Mouse (Mus musculus) cerebral cortex, adult 2 months (tissue): Measurements from ENCODE around the gene Elk3.

Experiments used
- WGBS: fragments of 180-500 bp; shearing (Covaris S2); methylation state at CpG from one replicate; pipeline ENCODE4 v1.1.7; 2018; 5-methylcytosine and 5-hydroxymethylcytosine counted together

The Elk3 gene

DNA sequence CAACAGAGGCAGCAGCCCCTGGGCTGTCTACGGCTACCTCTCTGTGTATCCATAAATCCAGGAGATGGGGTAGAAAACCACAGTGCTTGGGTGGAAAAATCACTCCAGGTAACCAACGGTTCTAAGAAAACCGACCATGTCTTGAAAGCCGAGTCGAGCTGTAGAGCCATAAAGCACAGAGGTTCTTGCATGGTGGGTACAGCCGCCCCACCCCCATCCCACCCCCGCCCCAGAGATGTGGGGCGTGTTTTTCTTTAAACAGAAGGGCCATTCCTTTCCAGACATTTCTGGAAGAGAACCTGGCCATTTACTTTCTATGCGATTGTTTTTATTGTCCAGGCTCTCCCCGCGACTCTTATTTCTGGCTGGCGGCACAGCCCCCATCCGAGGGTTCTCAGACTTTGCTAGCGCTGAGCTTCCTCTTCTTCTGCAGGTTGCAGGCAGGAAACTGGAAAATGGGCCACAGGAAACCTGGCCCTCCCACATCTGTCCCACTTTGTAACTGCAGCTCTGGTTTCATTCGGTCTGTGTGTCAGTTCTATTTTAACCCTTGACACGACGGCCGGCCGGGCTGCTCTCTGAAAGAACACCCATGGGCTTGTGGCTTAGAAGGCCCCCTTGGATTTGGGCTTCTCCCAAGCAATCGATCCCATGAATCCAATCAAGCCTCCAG lies 16.3 kb downstream of the Elk3 start:
- WGBS: 50% methylated on average over 20 of the region's 20 CpGs

DNA sequence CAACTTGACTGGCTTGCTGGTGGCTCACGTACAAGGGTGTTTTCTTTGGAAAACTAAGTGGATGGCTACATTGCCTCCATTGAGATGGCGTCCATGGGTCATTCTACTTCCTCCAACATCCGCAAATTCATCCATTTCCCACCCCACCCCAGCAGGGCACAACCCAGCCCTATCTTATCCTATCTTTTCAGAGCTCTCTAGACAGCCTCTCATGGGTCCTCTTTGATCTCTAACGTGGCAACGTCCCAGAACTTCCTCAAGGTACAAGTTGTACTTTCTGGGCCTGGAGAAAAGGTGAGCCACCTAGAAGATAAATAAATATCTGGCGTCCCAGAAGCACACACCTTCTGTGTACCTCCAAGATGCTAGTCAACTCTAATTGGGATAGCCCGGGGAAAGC lies 17.3 kb downstream of the Elk3 start:
- WGBS: 79% methylated on average over 7 of the region's 7 CpGs

DNA sequence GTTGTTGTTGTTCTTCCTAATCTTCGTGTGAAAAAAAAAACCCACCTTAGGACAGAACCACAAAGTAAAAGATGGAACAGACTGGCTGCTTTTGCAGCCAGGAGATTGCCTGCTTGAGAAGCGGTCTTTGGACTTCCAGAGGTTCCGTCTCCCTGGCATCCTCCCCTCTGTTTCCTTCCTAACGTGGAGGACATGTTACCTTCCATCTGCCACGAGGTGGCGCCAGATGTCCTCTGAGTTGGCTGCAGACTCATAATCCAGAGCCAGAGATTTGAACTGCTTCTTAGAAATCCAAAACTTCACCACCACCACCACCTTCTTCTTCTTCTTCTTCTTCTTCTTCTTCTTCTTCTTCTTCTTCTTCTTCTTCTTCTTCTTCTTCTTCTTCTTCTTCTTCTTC lies 19.1 kb downstream of the Elk3 start:
- whole genome bisulfite sequencing: 5% methylated on average over 6 of the region's 6 CpGs

DNA sequence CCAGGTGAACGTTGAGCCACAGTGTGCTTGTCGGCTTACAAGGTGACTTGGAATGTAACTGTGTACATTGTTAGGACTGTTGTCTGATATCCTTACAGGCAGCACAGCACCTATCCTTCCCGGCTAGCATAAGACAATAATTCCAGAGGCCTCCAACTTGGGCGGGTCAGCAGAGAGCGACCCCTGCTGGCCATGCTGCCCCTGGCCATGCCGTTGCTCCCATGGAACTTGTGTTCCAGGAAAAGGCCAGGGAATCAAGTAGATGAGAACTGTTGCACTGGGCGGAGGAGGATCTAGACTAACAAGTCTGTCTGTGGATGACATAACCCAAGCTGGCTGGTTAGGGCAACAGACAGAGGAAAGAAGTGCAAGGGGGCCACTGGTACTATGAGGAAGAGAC lies 19.6 kb downstream of the Elk3 start:
- WGBS: 30% methylated on average over 7 of the region's 7 CpGs

DNA sequence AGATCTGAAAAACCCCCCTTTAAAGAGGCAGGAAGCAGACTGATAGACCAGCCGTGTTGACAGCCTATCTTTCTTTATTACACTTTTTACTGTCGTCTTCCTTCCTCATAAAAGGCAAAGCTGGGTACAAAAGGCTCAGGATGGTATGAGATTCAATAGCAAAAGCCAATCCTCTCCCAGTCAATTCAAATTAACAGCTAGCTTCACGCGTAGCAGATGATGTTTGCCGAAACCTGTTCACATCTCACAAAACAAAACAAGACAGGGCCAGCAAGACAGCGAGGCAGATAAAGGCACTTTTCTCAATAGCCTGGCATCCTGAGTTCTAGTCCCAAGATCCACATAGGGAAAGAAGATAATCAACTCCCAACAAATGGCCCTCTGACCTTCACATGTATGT lies 21.5 kb downstream of the Elk3 start:
- WGBS: 77% methylated on average over 6 of the region's 6 CpGs

DNA sequence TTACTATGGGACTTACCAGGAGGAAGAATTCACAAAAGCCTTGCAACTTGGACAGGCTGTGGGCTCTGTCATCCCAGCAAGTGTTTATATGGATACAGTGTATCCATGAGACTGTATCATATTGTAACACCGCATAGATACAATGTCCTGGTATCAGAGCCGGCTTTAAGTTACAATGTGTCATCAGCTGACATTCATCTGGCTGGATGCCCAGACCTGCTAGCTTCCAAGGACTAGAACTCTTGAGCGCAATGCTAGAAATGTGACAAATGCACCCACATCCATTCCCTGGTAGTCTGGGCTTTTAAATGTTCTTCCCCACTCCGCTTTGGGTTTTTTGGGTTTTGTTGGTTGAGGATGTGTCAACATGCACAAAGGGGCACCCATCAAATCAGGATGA lies 22.6 kb downstream of the Elk3 start:
- WGBS: 33% methylated on average over 4 of the region's 4 CpGs

DNA sequence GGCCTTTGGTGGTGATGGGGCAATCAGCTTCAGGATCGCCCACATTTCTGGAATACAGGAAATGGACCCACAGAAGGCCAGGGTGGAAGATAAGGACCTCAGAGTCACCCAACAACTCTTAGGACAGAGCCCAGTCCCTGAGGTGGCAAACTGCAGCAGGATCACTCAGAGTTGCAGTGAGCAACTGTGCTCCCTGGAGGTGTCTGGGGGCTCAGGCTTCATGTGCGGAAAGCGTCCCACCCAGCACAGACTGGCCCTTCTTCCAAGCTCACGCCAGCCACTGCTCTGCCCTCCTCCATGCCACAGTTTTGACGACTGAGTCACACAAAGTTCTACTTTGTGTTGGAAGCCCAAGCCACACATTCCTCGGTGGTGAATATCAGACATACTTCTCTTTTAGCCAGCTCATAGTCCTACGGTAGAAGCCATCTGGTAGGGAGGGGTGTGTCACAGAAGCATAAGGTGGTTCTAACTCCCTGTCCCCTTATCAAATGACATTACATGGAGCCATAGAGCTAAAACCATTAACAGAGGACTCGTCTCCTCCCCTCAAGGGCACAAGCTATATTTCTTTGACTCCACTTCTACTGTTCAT lies 23.3 kb downstream of the Elk3 start:
- 80% methylated on average over 8 of the region's 8 CpGs for WGBS

DNA sequence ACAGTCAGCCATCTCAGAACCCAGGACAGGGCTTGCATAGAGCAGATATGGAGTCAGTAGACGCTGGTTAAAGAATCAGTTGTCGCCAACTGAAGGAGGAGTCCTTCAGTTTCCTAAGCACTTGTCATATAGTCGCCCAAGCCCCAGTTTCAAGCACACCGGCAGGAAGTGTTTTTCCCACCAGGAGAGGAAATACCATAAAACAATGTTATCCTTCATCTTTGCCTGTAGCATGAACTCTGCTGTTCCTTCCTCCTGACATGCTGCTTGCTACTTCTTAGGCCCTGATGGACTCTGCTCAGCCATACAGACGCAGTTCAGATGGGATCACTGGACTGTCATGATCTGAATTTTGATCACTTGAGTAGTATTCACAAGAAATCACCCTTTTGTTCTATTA lies 25.4 kb downstream of the Elk3 start:
- 86% methylated on average over 5 of the region's 5 CpGs for WGBS

DNA sequence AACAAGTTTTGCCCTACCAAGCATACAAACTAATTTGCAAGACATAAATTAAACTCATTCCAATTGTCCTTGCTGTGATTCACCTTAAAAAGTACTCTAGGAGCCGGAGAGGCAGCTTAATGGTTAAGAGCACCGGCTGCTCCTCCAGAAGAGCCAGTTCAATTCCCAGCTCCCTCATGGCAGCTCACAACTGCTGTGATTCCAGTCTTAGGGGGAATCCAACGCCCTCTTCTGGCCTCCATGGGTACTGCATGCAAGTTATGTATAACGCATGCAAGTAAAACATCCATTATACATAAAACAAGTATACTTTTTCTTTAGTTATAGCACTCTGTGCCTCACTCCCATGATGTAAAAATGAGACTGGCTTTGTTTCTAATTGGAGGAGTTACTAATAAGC lies 27.7 kb downstream of the Elk3 start:
- 76% methylated on average over 4 of the region's 4 CpGs for WGBS

DNA sequence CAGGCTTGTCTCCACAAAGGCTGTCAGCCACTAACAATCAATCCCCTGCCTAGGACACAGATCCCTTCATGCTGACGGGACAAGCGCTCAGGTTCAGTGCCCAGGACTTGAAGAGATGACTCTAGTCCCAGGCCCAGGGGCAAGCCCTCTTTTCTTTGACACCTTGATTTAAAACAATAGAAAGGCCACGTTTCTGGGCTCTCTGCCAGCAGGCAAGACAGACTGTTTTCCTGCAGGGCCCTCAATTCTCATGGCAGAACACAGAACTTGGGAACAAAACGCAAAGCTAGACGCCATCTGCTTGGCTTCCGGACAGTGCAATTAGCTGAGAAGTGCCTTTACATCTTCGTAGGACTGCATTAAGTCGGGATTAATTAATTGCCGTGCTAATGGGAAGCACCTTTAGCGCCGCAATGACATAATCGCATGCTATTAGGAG lies 28.4 kb downstream of the Elk3 start:
- 57% methylated on average over 12 of the region's 12 CpGs for WGBS

DNA sequence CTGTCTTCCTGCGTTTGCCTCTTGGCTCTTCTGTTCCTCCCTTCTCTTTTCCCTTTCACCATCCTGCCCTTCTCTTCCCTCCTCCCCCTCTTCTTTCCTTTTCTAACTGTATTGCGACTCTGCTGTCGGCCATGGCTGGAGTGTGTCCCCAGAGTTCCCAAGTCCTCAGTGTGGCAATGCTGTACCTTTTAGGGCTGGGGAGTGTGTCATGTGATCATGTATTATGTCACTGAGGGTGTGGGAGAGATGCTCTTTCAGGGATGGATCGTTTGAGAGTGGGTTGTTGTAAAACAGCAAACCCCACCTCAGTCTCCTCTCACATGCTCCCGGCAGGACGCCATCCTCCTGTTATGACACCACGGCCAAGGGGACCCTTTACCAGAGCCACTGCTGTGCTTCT lies 29.8 kb downstream of the Elk3 start:
- 25% methylated on average over 7 of the region's 7 CpGs for WGBS

DNA sequence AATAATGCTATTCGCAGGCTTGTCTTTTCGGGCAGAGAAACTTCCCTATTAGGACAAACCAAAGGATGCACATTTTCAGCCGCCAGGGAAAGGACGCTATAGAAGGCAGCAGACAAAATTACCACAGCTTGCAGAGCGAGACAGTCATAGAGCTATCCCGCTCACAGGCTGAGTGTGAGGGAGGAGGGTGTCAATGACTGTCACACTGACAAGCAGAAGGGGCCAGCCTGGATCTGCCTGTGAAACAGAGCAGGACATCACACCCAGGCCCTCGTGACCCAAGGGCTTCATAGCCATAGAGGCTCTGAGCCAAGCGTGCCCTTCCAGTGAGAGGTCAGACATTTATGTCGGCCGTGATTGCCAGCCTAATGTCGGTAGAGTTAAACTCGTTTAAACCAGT lies 30.3 kb downstream of the Elk3 start:
- WGBS: 33% methylated on average over 12 of the region's 12 CpGs

DNA sequence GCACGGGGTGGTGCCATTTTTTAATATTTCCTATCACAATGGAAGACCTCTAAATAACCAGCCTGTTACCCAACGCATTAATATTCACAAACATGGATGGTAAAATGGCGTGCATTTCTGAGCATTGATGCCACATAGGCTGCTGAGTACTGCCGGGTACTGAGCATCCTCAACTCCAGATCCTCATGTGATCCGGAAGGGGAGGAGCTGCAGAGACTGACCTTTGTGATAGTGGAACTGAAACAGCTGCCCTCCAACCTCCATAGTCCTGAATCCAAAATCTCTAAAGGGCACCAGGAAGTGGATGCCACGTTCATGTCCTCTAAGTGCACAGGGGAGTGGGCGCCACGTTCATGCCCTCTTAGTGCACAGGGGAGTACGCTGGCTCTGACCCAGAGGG lies 31.9 kb downstream of the Elk3 start:
- WGBS: 87% methylated on average over 9 of the region's 9 CpGs

DNA sequence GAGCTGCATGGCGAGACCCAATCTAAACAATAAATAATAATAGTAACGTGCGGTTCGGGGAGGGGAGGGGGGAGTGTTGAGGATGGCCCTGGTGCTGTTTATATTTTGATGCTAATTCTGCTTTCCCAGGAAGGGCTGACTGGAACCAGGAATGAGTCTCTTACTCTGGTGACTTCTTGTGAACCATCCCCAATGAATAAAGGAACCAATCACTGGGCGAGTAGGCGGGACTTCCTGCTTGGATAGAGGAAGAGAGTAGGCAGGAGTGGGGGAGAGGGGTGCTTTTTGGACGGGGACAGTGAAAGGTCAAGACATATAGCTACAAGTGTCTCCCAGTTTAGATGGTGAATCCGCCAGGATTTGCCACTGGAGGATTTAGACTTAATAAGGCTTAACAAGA lies 32.6 kb downstream of the Elk3 start:
- whole genome bisulfite sequencing: 78% methylated on average over 8 of the region's 8 CpGs

DNA sequence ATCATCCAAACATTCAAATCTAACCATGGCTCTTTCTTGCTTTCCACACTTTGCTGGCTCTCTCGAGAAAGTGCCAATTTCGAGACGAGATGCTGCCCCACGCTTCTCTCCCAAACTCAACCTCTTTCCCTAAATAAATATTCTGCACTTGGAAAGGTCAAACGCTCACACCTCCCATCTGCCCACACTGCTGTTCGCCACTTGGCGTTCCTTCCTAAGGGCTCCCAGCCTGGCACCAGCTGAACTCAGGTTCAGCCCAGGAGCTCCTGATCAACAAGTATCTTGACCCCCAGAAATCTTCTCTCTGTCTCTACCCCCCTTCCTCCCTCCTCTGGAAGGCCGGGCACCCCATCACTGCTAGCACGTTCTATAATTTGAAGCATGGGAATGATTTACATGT lies 34.1 kb downstream of the Elk3 start:
- WGBS: 22% methylated on average over 9 of the region's 9 CpGs

DNA sequence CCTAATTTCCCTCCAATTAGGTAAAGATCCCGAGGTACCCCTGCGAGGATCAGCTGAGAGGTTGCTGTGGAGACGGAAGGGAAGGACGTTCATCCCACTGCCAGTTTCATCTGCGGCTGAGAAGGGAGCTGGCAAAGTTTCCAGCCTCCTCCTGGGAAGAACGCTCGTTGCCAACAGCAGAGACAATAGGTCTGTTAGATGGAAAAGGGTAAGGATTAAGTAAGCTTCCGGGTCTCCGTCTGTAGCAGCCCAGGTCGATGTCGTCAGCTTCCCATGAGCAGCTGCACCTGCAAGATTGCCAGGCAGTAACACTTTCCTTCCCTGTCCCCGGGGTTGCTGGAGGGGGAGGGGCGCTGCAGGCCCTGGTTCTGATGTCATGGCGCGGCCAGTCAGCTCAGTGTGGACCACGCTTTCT lies 34.6 kb downstream of the Elk3 start:
- WGBS: 4% methylated on average over 16 of the region's 16 CpGs

DNA sequence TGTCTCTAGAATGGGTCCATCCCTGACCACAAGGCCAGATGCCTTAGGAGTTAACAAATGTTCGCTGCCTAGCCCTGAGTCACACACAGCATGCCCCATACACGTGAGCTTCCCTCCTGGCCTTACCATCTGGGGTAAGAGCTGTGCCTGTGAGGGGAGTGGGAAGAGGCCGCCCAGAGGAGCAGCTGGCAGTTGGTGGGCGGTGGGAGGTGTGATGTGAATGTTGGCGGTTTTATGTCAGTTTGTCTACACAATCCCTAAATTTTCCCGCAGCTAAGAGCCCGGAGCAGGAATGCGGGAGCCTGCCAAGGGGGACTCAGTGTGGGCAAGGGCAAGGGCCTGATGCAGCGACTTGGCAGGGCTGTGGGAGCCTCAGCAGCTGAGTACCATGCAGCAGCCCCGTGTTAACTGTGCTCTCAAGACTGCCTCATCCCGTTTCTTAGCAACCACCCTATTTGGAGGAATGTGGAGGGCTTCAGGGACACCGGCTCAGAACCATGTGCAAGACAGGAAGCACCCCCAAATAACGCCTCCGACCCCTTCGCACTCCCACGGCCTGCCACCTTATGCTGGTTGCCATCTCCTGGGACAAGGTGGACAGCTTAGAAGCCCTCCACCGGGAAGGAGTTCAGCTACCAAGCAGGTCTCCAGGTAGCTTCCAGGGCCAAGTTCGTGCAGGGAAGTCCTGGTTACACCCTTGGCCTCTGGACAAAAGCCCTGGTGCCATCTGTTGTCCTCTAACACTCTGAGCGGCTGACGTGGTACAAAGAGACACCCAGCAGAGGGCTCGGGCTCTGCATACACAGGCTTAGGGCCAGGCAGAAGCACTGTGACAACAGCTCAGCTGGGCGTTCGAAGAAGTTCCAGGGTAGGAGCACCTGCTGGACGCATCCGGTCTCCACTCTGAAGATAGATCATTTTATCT lies 35.5 kb downstream of the Elk3 start:
- 15% methylated on average over 25 of the region's 25 CpGs for WGBS

DNA sequence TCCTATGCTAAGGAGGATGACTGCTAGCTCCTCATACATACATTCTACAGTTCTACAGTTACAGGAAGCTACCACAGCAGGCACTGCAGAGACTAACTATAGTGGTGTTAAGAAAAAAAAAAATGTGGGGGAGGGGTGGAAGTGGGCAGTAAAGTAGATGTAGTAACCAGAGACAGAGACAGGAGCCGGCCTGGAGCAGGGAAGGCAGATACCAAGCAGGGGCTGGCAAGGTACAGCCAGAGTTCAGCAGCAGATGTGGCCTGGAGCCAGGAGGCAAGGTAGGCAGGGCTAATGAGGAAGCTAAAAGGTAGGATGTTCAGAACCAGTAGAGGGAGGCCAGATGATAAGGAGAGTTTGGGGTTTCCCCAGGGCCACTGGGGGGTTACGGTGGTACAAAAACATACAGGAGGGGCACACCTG lies 36.6 kb downstream of the Elk3 start:
- 67% methylated on average over 2 of the region's 2 CpGs for WGBS

DNA sequence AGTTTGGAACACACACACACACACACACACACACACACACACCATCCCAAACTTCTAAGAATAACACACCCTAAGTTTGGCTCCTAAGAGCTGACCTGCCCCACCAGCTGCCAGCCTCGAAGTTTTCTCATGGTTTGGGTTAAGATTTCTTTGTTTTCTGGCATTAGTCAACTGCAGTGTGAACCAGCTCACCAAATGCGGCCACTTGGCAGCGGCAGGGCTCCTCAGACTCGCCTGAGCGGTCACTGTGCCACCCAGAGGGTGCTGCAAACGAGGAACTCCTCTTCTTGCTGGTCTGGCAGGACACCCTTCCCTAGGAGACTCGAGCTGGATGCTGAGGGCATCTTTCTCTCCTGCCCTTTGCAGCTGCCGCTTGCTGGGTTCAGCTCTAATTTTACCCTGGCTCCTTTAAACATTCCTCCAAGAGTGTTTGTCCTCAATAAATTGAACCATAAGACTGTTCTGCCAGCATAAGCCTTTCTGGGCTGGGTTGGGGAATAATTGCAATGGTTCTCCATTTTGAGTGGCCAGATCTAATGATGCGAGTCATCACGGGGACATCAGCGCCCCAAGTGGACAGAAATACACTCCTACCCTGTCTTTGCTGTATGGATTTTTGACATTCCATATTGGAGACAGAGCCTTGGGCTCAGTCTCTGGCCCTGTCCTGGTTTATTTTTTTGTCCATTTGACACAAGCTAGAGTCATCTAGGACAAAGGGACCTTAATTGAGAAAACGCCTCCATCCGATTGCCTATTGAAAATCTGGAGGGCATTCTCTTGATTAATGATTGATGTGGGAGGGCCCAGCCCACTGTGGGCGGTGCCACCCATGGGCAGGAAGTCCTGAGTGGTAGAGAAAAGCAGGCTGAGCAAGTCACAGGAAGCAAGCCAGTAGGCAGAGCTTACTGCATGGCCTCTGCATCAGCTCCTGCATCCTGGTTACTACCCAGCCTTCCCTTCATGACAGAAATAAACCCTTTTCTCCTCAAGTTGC lies 37.7 kb downstream of the Elk3 start:
- WGBS: 58% methylated on average over 14 of the region's 14 CpGs

DNA sequence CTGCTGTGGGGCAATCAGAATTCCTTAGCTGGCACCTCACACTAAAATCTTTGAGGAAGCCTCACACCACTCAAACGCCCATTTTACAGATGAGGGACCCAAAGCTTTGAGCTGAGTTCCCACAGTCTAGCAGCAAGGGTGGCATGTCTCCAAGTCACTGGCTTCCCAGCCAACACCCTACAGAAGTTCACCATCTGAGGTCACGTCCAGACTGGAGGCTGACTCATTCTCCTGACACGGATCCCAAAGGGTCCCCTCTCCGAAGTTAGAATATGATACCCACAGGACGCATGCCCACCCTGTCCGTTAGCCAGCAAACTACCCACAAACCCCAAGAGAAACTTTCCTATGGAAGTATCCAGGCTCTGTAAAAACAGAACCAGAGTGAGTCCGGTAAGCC lies 39.1 kb downstream of the Elk3 start:
- 73% methylated on average over 7 of the region's 7 CpGs for WGBS

DNA sequence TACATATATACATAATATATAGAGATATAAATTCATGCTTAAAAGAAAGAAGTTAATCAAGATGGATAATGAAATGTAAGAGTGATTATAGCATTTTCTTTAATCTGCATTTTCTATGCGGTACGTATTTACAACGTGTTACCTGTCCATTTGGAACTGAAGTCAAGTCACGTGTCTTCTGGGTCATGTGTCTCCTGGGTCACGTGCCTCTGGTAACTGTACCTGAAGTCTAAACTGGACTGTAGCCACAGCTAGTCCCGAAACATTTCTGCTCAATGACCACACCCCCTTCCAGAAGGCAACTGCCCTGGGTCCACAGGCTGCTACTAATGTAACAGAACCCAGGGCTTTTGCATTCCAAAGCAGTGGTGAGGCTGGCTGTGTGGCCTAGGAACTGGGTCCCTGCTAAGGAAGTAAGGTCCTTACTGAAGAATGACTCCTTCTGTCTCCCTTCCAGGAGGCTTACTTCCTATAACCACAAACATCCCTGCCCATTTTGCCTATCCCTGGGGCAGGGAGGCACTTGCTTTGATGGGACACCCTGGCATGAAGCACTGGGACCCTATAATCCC lies 40.0 kb downstream of the Elk3 start:
- whole genome bisulfite sequencing: 91% methylated on average over 6 of the region's 6 CpGs
